Mouse (Mus musculus) small intestine, adult 2 months (tissue): ENCODE data around the gene Lxn. TPM values are rescaled to one million over a fixed set of nuclear protein-coding genes. Genes with fewer than 3 reads are reported as not detected.

Experiments
- H3K27ac ChIP-seq: fragments of 200-500 bp; 2 replicates; pipeline ENCODE4 v1.5.1; 2012; ENCODE audit warnings: low read depth, low read length, control low read depth, inconsistent platforms; ENCODE audit not compliant: insufficient read depth
- H3K27me3 ChIP-seq: fragments of 200-500 bp; 2 replicates; pipeline ENCODE4 v1.6.1; 2012; ENCODE audit warnings: mild to moderate bottlenecking, moderate library complexity, low read length, inconsistent platforms; ENCODE audit not compliant: control insufficient read depth, insufficient read depth
- H3K36me3 ChIP-seq: fragments of 200-500 bp; 2 replicates; pipeline ENCODE4 v1.6.1; 2012; ENCODE audit warnings: mild to moderate bottlenecking, low read length, control low read depth, inconsistent platforms; ENCODE audit not compliant: control insufficient read depth, insufficient read depth
- H3K4me1 ChIP-seq: fragments of 200-500 bp; 2 replicates; pipeline ENCODE4 v1.6.1; 2012; ENCODE audit warnings: low read length, inconsistent platforms, mixed read lengths; ENCODE audit not compliant: control insufficient read depth, insufficient read depth, insufficient read length
- H3K4me3 ChIP-seq: fragments of 200-500 bp; 2 replicates; pipeline ENCODE4 v1.5.1; 2012; ENCODE audit warnings: low read depth, mild to moderate bottlenecking, control low read depth, inconsistent platforms, low read length, moderate library complexity
- CTCF ChIP-seq: fragments of 200-500 bp; IDR thresholded peaks from 2 replicates; pipeline ENCODE4 v1.5.1; 2012; ENCODE audit warnings: low read depth, mild to moderate bottlenecking, control low read depth, inconsistent platforms, low read length, moderate library complexity, mixed read lengths; ENCODE audit not compliant: insufficient replicate concordance, insufficient read length; ENCODE audit errors: extremely low read depth
- POLR2A ChIP-seq: fragments of 200-500 bp; IDR thresholded peaks from 2 replicates; pipeline ENCODE4 v1.6.1; 2012; ENCODE audit warnings: low read depth, mild to moderate bottlenecking, control low read depth, inconsistent platforms, low read length, moderate library complexity
- WGBS: fragments of 180-500 bp; shearing (Covaris S2); methylation state at CpG from one replicate; pipeline ENCODE4 v1.1.7; 2018; 5-methylcytosine and 5-hydroxymethylcytosine counted together
- polyA plus RNA-seq: library from polyadenylated mRNA; depleted of rRNA; stranded (reverse); fragments of >200 nt; gene quantifications from 2 replicates; pipeline ENCODE4 v1.2.3, GENCODE M21; 2012; rRNA removed

The Lxn gene
- polyA plus RNA-seq, 1 experiment: 55.5 TPM

DNA sequence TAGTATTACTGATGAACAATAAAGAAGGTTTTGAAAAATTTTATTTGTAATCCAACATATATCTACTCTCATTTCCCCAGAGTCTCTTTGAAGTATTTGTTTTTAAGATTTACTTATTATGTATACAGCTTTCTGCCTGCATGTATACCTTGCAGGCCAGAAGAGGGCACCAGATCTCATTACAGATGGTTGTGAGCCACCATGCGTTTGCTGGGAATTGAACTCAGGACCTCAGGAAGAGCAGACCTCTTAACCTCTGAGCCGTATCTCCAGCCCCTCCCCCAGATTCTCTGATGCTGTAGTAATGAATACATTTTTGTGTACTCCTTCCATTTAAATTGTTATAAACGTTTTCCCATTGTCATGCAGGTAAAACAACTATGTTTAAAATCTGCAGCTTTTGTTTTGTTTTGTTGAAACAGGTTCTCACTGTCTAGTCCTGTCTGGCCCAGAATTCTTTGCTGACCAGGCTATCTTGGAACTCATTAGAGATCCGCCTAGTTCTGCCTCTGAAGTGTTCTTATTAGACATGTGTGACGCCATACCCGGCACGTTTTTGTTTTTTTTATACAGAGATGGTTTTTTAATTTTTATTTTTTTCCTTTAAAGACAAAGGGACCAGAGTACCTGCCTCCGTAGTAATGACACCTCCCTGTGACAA is 34.3 kb downstream of the Lxn start:
- Histone ChIP-seq H3K36me3 (peaks cover 18% of the 10 kb centered on the region), H3K27ac (no peak overlapping the region), H3K4me1 (no peaks in the 10 kb centered on the region), H3K4me3 (peak overlapping the region; percentile 100), H3K27me3 (no peaks in the 10 kb centered on the region)
- WGBS: 25% methylated on average over 8 of the region's 8 CpGs
- TF ChIP-seq CTCF (no peak), POLR2A (no peak)

Other genes starting within 250 kb of the Lxn start
- gene Mlf1, start 89.8 kb downstream of the Lxn start, polyA plus RNA-seq: 0.25 TPM in 1 of 2 replicates, not detected in the other
- gene Gm17402, start 88.8 kb downstream of the Lxn start, polyA plus RNA-seq: not detected in 2 replicates
- gene Gfm1, start 33.8 kb downstream of the Lxn start, polyA plus RNA-seq: 4.0 and 5.9 TPM in 2 replicates
- gene Rarres1, start 51.6 kb upstream of the Lxn start, polyA plus RNA-seq: 1.9 and 3.9 TPM in 2 replicates
- gene Mfsd1, start 118.8 kb upstream of the Lxn start, polyA plus RNA-seq: 14.6 and 25.8 TPM in 2 replicates